Mouse (Mus musculus): ENCODE data around the gene Tbc1d1. TPM values are rescaled to one million over a fixed set of nuclear protein-coding genes. Genes with fewer than 3 reads are reported as not detected.

The Tbc1d1 gene
- polyA plus RNA-seq (2015; fragmentation: Nextera tagmentation; extraction: Ambion mirVana) = 32.1 and 32.3 TPM in 2 replicates

GRCm38 (mm10) chr5:64155861-64156550, at the start of gene Tbc1d1:
Tbc1d1 (plus strand) TSS chr5:64156305.
- Histone ChIP-seq H3K4me2 (replicated peaks) (peak within 1 kb of the TSS; percentile 45), H3K4me3 (replicated peaks) (0 out of 2 replicates have a peak within 1 kb of the TSS, but pooled peaks have one; percentile 1), H3K36me3 (no peaks in the 10 kb centered on the region), H3K9ac (no peak within 1 kb of the TSS), H3K4me1 (replicated peaks) (peaks cover 10% of the 10 kb centered on the region; the same call in 1 of the 2 replicates), H3K9me3 (no peaks in the 10 kb centered on the region), H3K27ac (peak within 1 kb of the TSS; percentile 86), H3K27me3 (replicated peaks) (no peaks in the 10 kb centered on the region; the same call in 1 of the 2 replicates)
- ATAC-seq = peak; percentile 58
- 18% methylated on average over 11 of the region's 11 CpGs for WGBS

- no peaks in the 10 kb centered on the region for H3K27me3 ChIP-seq (replicated peaks)
- WGBS = 89% methylated on average over 11 of the region's 11 CpGs
- no peak overlapping the region for H3K27ac ChIP-seq
- H3K4me3 ChIP-seq (replicated peaks) = no peak overlapping the region
- H3K9ac ChIP-seq = no peak overlapping the region
- no peak for ATAC-seq
- no peaks in the 10 kb centered on the region for H3K9me3 ChIP-seq
- H3K4me2 ChIP-seq (replicated peaks) = no peak overlapping the region
- H3K36me3 ChIP-seq = peaks cover 19% of the 10 kb centered on the region; the same call in 1 of the 2 replicates
- H3K4me1 ChIP-seq (replicated peaks) = no peaks in the 10 kb centered on the region
Observed at GRCm38 (mm10) chr5:64107596-64108289, 48.4 kb upstream of the Tbc1d1 start.

- no peak for ATAC-seq
- Histone ChIP-seq H3K27ac (no peak overlapping the region), H3K9ac (no peak overlapping the region), H3K4me3 (replicated peaks) (no peak overlapping the region), H3K36me3 (peaks cover 20% of the 10 kb centered on the region; the same call in 1 of the 2 replicates), H3K4me1 (replicated peaks) (no peaks in the 10 kb centered on the region), H3K4me2 (replicated peaks) (no peak overlapping the region), H3K9me3 (no peaks in the 10 kb centered on the region), H3K27me3 (replicated peaks) (no peaks in the 10 kb centered on the region)
- 62% methylated on average over 3 of the region's 3 CpGs for WGBS
Observed at GRCm38 (mm10) chr5:64109217-64109616, 46.9 kb upstream of the Tbc1d1 start.

GRCm38 (mm10) chr5:64112360-64112759, 43.7 kb upstream of the Tbc1d1 start:
- no peak overlapping the region for H3K9ac ChIP-seq
- no peak overlapping the region for H3K27ac ChIP-seq
- no peak overlapping the region for H3K4me3 ChIP-seq (replicated peaks)
- no peaks in the 10 kb centered on the region for H3K27me3 ChIP-seq (replicated peaks)
- H3K4me1 ChIP-seq (replicated peaks) = no peaks in the 10 kb centered on the region
- H3K9me3 ChIP-seq = 0 out of 2 replicates have a peak, but pooled peaks cover 5% of the 10 kb centered on the region
- no peak overlapping the region for H3K4me2 ChIP-seq (replicated peaks)
- peaks cover 42% of the 10 kb centered on the region for H3K36me3 ChIP-seq
- ATAC-seq = peak; percentile 68
- 75% methylated on average over 3 of the region's 3 CpGs for WGBS

- WGBS = 87% methylated on average over 6 of the region's 6 CpGs
- Histone ChIP-seq H3K4me2 (replicated peaks) (no peak overlapping the region), H3K9ac (no peak overlapping the region), H3K9me3 (0 out of 2 replicates have a peak, but pooled peaks cover 5% of the 10 kb centered on the region), H3K27me3 (replicated peaks) (no peaks in the 10 kb centered on the region), H3K4me1 (replicated peaks) (no peaks in the 10 kb centered on the region), H3K27ac (no peak overlapping the region), H3K4me3 (replicated peaks) (no peak overlapping the region), H3K36me3 (peaks cover 44% of the 10 kb centered on the region)
- ATAC-seq = no peak
Observed at GRCm38 (mm10) chr5:64114210-64114609, 41.9 kb upstream of the Tbc1d1 start.

GRCm38 (mm10) chr5:64117191-64117590, 38.9 kb upstream of the Tbc1d1 start:
- ATAC-seq = no peak
- H3K9me3 ChIP-seq = 0 out of 2 replicates have a peak, but pooled peaks cover 5% of the 10 kb centered on the region
- no peak overlapping the region for H3K4me3 ChIP-seq (replicated peaks)
- no peaks in the 10 kb centered on the region for H3K27me3 ChIP-seq (replicated peaks)
- H3K9ac ChIP-seq = no peak overlapping the region
- no peak overlapping the region for H3K4me2 ChIP-seq (replicated peaks)
- 93% methylated on average over 1 of the region's 1 CpGs for WGBS
- H3K27ac ChIP-seq = no peak overlapping the region
- peaks cover 31% of the 10 kb centered on the region for H3K36me3 ChIP-seq
- no peaks in the 10 kb centered on the region for H3K4me1 ChIP-seq (replicated peaks)

- Histone ChIP-seq H3K9me3 (no peaks in the 10 kb centered on the region), H3K4me3 (replicated peaks) (no peak overlapping the region), H3K4me2 (replicated peaks) (no peak overlapping the region), H3K27ac (no peak overlapping the region), H3K9ac (no peak overlapping the region), H3K36me3 (no peaks in the 10 kb centered on the region), H3K27me3 (replicated peaks) (no peaks in the 10 kb centered on the region), H3K4me1 (replicated peaks) (no peaks in the 10 kb centered on the region)
- no peak for ATAC-seq
- 87% methylated on average over 5 of the region's 5 CpGs for WGBS
Observed at GRCm38 (mm10) chr5:64125783-64126182, 30.3 kb upstream of the Tbc1d1 start.

- Histone ChIP-seq H3K9me3 (no peaks in the 10 kb centered on the region), H3K4me1 (replicated peaks) (no peaks in the 10 kb centered on the region), H3K27ac (no peak overlapping the region), H3K27me3 (replicated peaks) (no peaks in the 10 kb centered on the region), H3K9ac (no peak overlapping the region), H3K4me2 (replicated peaks) (no peak overlapping the region), H3K4me3 (replicated peaks) (no peak overlapping the region), H3K36me3 (no peaks in the 10 kb centered on the region)
- WGBS = 68% methylated on average over 5 of the region's 5 CpGs
- ATAC-seq = no peak
Observed at GRCm38 (mm10) chr5:64131550-64131949, 24.6 kb upstream of the Tbc1d1 start.

GRCm38 (mm10) chr5:64133901-64134300, 22.2 kb upstream of the Tbc1d1 start:
- ATAC-seq = no peak
- Histone ChIP-seq H3K4me3 (replicated peaks) (no peak overlapping the region), H3K27ac (no peak overlapping the region), H3K4me2 (replicated peaks) (no peak overlapping the region), H3K36me3 (no peaks in the 10 kb centered on the region), H3K9me3 (no peaks in the 10 kb centered on the region), H3K4me1 (replicated peaks) (no peaks in the 10 kb centered on the region), H3K9ac (no peak overlapping the region), H3K27me3 (replicated peaks) (no peaks in the 10 kb centered on the region)
- WGBS = 95% methylated on average over 4 of the region's 4 CpGs

GRCm38 (mm10) chr5:64136325-64136724, 19.8 kb upstream of the Tbc1d1 start:
- H3K36me3 ChIP-seq = no peaks in the 10 kb centered on the region
- no peaks in the 10 kb centered on the region for H3K27me3 ChIP-seq (replicated peaks)
- H3K4me1 ChIP-seq (replicated peaks) = no peaks in the 10 kb centered on the region
- WGBS = 71% methylated on average over 5 of the region's 5 CpGs
- H3K27ac ChIP-seq = no peak overlapping the region
- ATAC-seq = no peak
- H3K4me2 ChIP-seq (replicated peaks) = no peak overlapping the region
- H3K9ac ChIP-seq = no peak overlapping the region
- H3K9me3 ChIP-seq = no peaks in the 10 kb centered on the region
- no peak overlapping the region for H3K4me3 ChIP-seq (replicated peaks)

- H3K4me3 ChIP-seq (replicated peaks) = no peak overlapping the region
- H3K4me1 ChIP-seq (replicated peaks) = no peaks in the 10 kb centered on the region
- no peaks in the 10 kb centered on the region for H3K9me3 ChIP-seq
- H3K36me3 ChIP-seq = no peaks in the 10 kb centered on the region
- no peaks in the 10 kb centered on the region for H3K27me3 ChIP-seq (replicated peaks)
- no peak overlapping the region for H3K9ac ChIP-seq
- no peak for ATAC-seq
- no peak overlapping the region for H3K4me2 ChIP-seq (replicated peaks)
- 75% methylated on average over 3 of the region's 3 CpGs for WGBS
- no peak overlapping the region for H3K27ac ChIP-seq
Observed at GRCm38 (mm10) chr5:64140202-64140601, 15.9 kb upstream of the Tbc1d1 start.

GRCm38 (mm10) chr5:64144315-64144714, 11.8 kb upstream of the Tbc1d1 start:
- WGBS = 69% methylated on average over 5 of the region's 5 CpGs
- no peak overlapping the region for H3K27ac ChIP-seq
- H3K4me3 ChIP-seq (replicated peaks) = no peak overlapping the region
- H3K9ac ChIP-seq = no peak overlapping the region
- no peaks in the 10 kb centered on the region for H3K4me1 ChIP-seq (replicated peaks)
- H3K36me3 ChIP-seq = no peaks in the 10 kb centered on the region
- H3K4me2 ChIP-seq (replicated peaks) = no peak overlapping the region
- H3K9me3 ChIP-seq = no peaks in the 10 kb centered on the region
- H3K27me3 ChIP-seq (replicated peaks) = no peaks in the 10 kb centered on the region
- ATAC-seq = no peak

Measured in intestine, embryonic 15.5 days (tissue).